Mouse (Mus musculus) right cerebral cortex, adult 18-20 months (tissue): ENCODE data around the gene Nmur2.
A peak's percentile ranks its signal among the peaks of the same experiment; 100 is the strongest.

Experiments
- DNase-seq: peaks from one replicate; pipeline ENCODE4 v3.0.0; 2022; ENCODE audit warnings: mixed read lengths

Nmur2 gene

DNA sequence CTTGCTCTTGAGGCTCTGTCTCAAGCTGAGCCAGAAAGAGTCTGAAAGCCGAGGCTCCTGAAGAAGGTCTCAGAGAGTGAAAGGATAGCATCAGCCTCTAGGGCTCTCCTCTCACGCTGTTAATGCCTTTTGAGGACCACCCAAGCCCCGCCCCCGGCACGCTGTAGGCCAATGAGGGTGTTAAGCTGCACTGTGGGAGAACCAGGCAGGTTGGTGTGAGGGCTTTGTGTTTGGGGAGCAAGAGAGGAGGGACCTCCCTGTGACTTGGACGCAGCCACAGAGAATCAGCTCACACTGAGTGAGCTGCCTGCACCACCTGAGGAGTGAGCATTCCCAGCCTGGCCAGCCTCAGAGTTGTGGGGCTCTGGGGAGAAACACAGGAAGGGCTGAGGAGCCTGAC, at the start of gene Nmur2:
TSS of gene Nmur2 (minus strand) at position 94 of the 400 bp plus-strand sequence.
- no peak for DNase-seq

DNA sequence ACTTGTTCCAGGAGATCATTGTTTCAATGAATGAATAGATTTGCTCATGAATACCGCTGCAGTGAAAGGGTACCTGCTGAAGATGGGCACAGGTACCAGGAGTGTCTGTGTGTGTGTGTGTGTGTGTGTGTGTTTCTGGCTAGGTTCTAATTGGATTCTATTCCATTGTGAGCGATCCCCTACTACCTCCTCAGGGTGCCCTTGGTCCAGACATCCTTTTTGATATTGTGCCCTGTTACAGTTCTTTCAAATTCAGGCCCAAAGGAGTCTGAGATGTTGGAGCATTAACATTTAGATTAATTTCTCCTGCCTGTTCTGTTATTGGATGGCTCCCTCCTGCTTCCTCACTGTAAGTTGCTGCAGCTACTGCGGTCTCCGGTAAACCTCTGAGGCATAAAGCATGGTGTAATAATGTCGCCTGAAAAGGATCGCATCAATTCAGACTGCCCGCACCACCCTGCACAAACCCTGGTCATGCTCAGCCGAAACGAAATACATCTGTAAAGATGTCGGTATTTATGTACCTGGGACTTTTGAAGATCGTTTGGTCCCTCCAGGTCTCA, 48.4 kb upstream of the Nmur2 start:
- no peak for DNase-seq

DNA sequence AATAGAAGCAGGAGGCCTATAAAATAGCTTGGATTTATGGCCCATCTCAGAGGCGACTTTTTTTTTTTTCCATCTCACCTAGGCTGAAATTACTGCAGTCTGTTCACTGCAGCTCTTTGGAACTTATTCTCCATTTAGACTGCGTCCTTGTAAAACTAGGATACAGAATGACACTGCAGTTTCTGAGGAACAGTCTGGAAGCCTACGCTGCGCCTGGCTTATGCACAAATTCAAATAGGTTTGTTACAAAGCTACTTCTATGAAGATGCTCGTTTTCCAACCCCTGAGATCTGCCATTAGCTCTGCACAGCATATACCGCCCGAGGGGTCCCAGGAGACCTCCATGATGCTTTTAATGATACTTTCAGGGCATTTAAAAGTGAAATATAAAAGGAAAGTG, 31.3 kb upstream of the Nmur2 start:
- DNase-seq: peak; percentile 44

DNA sequence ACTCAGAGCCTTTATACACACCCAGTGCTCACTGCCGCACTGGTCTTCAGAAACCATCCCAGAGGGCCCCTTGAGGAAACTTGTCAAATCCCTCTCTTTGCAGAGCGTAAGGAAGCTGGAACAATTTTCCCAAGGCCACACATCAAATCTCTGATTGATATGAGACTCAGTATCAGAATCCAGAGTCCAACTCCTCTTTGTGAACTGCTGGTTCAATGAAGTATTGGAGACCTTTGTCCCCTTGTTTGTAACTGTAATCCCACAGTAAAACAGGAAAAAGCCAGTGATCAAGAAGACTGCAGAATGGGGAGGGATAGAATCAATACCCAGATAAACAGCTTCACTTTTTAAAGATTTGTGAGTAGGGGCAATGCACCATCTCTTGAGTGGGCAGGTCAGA, 28.8 kb upstream of the Nmur2 start:
- DNase-seq: no peak

DNA sequence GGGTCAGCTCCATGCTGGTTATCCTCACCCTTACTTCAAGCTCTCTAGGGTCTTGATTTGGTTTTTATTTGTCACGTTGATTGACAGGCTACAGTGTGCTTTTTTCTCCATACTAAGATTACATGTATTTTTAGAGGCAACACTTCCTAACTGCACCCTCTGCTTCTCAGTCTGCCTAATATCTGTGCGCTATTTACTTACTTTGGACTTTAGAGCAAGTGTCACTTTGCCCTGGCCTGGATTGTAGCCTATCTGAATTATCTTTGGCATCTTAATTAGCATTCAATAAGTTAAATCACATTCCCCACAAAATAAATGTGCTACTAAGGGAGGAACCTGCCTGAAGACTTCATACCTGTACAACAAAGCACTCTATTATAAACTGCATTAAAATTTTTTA, 24.3 kb upstream of the Nmur2 start:
- no peak for DNase-seq

DNA sequence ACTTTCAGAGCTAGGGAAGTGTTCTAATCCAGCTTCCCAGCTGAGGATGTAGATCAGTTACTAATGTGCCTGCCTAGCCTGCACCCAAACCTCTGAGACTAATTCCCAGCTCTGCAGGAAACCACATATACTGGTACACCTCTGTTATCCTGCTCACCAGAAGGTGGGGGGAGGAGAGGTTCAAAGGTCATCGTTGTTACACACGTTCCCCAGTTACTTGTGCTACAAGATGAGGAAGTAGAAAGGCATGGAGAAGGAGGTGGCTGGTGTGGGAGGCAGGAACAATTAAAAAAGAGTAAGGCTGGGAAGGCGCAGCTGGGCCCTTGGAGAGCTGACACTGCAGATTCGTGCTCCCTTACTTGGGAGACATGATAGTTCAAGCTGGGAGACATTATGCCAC, 23.8 kb upstream of the Nmur2 start:
- DNase-seq: no peak

DNA sequence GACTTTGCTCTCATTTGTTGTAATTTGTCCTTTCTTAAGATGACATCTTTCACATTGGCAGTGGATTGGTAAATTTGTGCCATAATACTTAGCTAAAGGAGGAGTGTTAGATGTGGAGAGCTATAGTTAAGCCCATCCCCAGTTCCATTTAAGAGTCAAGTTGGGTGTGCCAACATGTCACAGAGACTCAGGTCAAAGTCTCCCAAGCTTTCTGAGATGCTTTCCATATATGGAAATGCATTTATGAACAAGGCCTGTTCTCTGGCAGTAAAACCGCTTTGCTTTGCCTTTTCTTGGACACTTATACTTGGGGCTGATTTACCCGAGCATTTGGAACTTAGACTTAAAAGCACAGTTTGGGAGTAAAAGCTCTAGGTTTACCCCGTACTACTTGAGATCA, 18.4 kb upstream of the Nmur2 start:
- no peak for DNase-seq

DNA sequence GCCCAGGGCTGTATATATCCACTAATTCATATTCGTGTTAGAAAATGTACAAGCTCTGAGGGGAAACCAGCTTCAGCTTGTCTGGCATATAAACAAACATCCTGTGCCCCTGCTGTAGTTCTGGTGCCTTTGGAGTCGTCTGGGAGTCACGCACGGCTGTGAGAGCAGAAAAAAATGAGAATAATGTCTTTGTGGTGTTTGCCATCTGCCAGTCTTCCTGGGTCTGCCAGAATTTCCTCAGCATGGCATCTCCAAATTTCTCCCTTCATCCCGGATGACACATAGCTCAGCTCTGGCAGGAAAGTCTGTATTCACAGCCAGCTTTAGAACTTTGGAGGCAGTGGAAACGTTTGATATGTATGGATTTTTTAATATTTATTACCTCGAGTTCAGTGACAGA, 13.6 kb upstream of the Nmur2 start:
- peak; percentile 7 for DNase-seq

DNA sequence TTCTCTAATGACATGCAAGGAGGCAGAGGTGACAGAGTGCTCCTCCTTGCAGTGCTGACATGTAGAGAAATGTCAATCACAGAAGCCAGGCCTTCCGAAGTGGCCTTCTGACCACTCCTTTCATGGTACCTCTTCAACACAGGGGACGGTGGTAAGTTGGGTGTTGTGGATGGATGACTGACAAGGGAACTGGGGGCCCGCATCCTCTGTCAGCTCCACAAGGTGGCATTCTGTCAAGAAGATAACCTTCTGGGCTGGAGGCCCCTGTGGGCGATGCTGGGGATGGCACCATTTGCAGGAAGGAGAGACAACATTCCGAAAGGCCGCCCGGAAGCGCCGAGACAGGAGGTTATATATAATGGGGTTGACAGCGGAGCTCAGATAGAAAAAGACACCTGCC, 14.0 kb downstream of the Nmur2 start:
- DNase-seq: no peak

DNA sequence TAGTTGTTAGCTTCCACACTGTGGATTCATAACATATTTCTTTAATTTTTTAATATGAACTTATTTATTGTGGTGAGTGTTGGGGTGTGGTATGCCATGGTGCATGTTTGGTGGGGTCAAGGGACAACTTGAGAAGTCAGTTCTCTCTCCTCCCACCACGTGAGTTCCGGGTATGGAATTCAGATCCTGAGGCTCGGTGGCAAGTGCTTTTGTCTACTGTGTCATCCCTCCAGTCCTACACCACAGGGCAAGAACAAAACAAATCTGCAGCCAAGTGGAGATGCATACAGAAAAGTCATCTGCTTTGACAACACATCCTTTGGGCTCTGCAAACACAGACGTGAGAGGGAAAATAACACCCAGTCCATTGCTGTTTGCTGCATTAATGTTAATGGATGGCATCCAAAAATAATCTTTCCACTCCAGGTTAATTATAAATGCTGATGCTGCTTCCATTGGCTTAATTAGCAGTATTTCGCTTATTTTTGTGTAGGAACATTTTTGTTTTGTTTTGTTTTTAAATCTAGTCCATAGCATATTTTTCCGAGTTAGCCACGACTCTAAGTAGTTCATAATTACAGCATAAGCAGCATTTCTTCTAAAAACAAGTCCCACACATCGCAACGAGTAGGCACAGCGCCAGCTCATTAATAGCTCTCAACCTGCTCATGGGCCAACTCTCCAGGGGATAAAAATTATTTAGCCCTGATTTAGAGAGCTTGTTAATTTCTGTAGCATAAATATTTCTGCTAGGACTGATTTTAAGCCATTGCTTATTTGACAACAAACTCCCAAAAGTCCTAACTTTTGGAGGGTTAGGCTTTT, 14.9 kb downstream of the Nmur2 start:
- DNase-seq: peak; percentile 38

DNA sequence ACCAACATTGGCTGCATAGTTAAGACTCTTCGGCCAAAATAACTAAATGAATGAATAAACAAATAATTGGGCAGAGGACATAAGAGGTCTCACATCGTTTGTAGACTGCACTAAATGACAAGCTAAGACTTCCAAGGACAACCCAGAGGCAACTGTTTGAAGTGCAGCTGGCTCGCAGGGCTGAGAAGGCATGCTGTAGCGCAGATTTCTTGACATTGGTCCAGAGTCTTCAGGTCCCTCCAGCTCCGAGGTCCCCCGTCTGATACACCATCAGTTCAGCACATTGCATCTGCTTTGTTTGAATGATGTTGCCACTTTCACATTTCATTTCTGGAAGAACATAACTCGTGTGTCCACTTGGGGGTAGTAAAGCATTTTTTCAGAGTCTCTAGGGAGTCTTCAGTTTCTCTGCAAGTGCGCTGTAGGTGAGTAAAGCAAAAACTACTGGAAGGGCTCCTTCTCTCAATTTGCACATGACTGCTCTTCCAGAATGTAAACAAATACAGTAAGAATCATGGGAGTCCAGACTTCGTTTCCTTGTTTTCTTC, 27.2 kb downstream of the Nmur2 start:
- peak; percentile 15 for DNase-seq

DNA sequence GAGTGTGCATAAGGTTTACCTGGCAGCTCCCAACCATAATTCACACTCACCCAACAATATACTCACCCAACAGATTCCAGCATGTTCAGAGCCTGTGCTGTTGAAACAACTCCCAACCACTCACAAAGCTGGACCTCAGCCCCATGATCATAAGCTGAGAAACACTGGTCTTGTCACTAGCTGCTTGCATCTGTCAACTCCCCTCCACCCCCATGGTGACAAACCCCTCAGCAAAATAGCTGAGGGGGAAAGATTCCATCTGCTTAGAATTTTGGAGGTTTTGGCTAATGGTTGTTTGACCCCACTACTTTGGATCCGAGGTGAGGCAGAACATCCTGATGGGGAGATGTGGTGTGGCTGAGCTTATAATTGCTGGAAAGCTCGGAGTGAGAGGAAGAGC, 28.4 kb downstream of the Nmur2 start:
- DNase-seq: no peak

DNA sequence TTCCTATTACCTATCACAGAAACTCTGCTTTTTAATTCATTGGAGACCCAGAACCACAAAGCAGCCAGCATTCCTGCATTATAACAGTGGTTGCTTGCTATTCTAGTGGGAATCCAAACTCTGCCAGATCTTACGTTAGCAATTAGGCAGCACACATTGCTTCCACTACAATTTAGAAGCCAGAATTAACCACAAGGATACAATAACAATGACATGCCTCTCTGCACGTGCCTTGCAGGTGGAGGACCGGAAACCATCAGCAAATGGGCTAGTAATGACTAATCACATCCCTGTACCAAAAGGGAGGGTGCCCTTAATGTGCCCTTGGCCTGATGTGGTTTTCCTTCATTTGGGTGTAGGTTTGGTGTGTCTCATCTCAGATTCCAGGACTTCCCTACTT, 32.5 kb downstream of the Nmur2 start:
- DNase-seq: no peak

DNA sequence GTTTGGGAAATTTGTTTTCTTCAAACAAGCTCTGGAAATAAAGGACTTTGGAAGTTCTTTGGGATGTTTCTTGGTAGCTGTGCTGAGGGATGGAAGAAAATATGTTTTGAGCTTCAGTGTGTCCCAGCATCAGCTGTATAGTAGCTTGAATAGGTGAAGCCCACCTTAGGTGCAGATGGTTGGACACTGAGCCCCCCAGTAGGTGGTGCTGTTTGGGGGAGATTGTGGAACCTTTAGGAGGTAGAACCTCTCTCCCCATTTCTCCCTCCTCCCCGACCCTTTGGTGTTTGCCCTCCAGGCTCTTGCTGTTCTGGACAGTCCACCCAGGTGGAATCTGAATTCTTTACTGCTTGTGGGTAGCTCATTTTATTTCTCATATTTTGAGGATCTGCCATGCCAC, 48.0 kb downstream of the Nmur2 start:
- no peak for DNase-seq

DNA sequence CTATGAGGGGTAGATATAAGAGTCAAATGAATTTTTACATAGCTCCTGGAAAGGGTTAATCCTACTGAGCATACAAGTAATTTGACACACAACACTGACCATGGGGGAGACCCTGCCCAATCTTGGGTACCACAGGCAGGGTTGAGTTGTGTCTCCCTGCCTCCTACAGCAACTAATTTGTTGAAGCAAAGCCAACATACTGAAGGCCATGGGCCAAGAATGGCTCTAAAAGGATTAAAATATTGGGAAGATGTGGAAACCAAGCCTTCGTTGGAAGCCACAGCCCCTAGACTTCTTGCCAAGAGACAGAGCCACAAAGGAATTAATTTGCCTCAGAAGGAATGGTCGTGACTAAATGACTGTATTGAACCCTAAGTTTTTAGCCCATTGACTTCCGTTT, 48.7 kb downstream of the Nmur2 start:
- no peak for DNase-seq

DNA sequence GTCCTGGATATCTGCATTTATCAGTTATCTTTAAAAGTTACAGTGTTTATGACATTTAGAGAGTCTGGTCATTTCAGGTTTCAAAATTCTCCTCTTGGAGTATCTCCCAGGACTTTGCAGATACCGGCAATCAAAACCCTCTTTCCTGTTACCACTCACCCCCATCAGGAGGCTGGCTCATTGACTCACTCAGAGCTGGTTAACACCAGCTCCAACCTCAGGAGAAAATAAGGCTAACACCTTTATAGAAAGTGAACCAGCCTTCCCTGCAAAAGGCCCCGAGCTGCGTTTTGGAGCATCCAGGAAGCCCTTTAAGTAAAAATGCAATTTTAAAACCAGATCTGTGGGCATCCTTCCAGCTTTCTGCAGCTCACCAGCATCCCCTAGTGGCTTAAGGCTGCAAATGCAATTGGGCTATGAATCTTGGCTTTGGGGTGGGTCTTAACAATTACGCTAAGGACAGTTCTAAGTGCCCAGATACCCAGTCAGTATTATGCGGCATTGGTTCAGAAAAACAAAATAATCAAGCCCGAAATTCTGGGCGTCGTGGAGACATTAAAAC, 49.2 kb downstream of the Nmur2 start:
- peak; percentile 9 for DNase-seq

DNA sequence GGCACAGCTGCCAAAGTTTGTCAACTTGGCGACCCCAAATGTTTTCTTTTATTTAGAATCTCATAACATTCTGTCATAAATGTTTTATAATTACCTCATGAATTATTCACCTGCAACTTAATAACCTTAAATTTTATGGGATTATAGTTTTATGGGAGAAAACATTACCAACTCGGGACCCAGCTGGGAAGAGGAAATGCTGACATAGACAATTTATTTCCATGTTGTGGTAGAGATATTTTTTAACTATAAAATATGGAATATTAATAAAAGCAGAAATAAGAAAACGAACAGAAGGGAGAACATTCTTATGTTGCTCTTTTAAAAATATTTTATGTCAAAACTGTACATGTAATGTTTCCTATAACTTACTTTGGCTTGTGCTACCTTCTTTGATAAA, 56.2 kb downstream of the Nmur2 start:
- no peak for DNase-seq

DNA sequence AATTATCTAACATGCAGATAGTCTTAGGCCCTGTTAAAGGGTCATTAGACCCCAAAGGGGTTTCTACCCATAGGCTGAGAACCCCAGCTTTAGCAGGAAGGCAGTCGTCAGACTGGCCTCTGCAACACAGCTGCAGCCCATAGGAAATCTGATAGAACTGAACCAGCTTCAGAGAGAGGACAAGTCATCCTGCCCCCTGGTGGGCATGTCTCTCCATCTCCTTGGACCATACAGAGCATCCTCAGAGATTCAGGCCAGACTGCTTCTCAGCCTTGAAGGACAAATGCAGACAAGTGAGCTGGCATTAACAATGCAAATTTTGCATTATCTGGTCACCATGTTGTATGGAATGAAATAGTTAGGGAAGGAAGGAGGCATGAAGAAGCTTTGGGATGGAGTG, 59.2 kb downstream of the Nmur2 start:
- DNase-seq: no peak

DNA sequence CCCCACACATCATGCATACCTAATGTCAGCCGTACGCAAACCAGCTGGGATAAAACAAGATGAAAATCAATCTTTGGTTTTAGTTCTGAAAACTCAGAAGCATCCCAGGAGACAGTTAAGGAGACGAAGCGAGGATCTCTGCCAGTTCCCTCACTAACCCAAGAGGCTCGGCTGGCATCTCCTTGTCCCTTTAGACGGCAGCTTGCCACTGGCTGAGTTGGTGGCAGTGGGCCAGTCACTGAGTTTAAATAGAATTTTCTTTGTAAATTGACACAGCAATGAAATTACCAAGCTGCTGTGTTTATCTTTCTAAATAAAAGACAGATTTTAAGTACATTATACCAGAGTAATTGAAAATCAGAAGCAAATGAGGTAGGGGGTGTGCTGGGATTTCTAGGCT, 62.7 kb downstream of the Nmur2 start:
- DNase-seq: no peak
